Mouse (Mus musculus): ENCODE data around the gene D430042O09Rik.

D430042O09Rik gene

GRCm38 (mm10) chr7:125871404-125872201 is 163.9 kb downstream of the D430042O09Rik start:
- DNase-seq (ENCODE audit: low read depth, low spot score), result no peak

DNA sequence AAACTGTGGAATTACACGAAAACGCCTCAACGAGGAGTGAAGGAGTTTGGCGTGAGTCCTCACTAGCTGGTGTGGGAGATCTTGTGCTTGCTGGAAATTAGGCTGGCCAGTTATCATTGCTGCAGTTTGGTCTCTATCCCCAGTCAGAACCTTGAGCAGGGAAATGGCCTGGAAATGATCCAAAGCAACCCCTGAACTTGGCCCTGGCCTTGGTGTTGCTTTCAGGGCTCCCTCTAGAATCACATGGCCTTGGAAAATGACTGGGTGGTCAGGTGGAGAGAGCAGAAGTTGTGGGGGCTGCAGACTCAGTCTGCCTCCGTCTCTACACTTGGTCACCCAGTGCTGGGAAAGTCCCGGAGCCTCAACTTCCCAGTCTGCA is 164.5 kb downstream of the D430042O09Rik start:
- DNase-seq (ENCODE audit: low read depth, low spot score), result no peak

DNA sequence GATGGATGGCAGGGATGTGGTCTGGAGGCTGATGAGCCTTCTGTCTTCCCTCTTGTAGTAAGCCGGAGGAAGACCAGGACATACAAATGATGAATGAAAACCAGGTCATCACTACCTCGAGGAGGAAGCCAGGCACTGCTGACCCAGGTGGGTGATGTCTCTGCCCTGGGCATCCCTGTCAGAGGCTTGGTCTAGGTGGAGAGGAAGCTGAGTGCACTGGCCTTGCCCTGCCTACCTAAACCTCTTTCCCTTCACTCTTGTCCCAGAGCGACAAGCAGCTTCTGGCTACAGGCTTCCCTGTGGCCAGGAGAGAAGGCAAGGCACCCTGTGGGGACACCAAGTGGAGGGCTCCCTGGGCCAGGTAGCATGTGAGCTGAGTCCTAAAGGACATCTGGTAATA is 165.2 kb downstream of the D430042O09Rik start:
- DNase-seq (ENCODE audit: low read depth, low spot score), result no peak

DNA sequence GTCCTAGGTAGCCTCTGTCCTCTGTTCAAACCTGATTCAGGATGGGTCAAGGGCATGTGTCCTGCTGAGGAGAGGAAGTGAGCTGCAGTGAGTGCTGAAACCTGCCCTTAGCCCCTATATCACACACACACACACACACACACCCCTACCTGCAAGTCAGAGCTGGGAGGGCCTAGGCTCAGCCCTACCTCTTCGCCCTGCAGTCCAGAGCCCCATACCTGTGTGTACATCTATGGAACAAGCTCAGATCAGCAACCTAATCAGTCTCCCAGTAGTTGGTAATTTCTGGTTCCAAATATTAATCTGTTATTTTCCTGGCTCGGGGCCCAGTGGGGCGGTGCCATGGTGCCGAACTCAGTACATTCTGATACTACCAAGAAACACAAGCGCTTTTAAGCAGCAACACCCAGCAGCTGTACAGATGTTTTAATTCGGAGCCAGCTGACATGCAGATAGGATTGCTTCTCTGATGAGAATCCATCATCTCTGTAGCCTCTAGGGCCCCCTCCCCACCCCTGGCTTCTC is 166.3 kb downstream of the D430042O09Rik start:
- DNase-seq (ENCODE audit: low read depth, low spot score), result no peak

DNA sequence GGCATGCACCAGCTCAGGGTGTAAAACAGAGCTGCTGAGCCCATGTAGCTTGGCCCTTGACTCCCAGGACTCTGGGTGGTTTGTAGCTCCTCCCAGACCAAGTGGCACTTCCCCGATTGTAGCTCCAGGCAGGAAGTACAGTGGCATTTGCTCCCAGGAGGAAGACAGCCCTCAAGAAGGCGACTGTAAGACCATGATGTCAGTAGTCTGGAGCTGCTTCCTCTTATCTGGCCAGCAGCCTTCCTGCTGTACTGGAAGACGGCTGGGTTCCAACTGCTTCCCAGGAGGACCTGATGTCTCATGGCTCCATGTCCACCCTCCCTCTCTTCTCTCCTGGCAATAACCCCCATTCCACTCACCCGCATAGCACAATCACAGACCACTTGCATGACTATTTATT is 170.4 kb downstream of the D430042O09Rik start:
- peak; percentile 12 for DNase-seq (ENCODE audit: low read depth, low spot score)

DNA sequence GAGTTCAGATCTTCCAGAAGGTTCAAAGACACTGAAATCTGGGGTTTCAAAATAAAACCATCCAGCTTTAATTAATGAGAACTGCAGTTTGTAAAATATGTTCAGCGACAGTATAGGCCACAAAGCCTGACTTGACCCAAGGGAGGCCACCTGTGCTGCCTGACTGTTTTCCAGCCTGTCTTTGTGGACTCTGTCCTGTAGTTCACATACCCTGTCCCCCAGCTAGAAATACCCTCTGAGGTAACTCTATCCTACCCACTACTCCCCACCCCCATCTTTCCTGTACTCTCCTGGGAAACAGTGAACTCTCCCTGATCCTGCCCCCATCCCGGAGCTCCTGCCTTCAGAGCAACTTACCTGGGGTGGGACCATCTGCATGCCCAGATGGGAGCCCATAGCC is 175.5 kb downstream of the D430042O09Rik start:
- no peak for DNase-seq (ENCODE audit: low read depth, low spot score)

DNA sequence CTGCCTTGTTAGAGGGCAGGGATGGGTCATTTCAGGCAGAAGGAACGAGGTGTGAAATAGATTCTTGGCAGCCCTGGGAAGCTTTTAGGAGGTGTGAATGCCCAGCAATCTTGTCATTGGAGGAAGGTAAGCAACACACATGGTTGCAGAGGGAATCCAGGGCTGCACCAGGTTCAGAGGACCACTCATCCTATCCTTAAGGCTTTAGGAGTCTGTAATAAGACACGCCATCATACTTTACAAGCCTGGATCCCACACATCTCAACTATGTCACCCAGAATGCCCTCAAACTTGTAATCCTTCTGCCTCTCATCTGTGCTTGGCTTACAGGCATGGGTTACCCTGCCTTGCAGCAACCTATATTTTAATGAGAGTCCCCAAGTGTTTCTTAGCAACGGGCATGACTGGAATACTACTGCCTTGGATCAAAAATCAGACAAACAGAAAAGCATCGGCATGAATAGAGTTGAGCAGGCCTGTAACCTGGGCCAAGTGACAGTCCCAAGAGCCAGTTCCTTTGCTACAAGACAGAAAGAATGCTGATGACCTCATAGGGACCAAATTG is 178.5 kb downstream of the D430042O09Rik start:
- DNase-seq (ENCODE audit: low read depth, low spot score), result peak; percentile 39

DNA sequence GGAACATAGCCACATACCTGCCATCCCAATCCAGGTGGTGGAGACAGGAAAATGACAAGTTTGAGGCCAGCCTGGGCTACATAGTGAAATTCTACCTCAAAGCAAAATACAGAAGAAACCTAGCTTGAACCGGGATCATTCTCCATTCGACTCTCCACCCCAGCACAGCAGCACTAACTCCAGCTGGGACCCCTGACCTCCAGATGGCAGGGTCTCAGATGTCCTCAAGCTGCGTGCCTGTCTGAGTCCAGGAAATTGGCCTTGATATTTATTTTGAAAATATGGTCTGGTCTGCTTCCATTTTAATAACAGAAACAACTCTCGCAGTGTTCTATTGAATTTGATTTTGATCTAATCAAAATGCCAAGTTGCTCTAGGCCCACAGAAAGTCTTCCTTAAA is 179.4 kb downstream of the D430042O09Rik start:
- DNase-seq (ENCODE audit: low read depth, low spot score), result no peak

- no peak for DNase-seq (ENCODE audit: low read depth, low spot score)
Measured at GRCm38 (mm10) chr7:125887761-125888160, 180.1 kb downstream of the D430042O09Rik start.

DNA sequence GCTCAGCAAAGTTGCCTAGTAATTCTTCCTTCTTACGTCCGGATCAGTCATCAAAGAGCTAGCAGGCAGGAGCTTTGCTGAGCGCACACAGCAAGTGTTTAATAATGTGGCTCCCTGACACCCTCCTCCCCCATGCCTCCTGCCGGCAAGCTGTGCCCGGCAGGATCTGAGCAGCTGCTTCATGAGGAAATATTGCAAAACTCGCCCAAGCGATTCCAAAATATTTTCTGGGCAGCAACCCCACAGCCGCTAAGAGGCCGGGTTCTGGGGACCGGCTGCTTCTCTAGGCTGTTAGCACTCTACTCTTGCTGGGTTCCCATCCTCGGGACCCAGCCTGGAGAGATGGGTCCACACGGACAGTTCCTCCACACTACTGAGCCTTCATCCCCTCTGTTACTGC is 180.7 kb downstream of the D430042O09Rik start:
- peak; percentile 43 for DNase-seq (ENCODE audit: low read depth, low spot score)

- DNase-seq (ENCODE audit: low read depth, low spot score), result no peak
Measured at GRCm38 (mm10) chr7:125893621-125894020, 185.9 kb downstream of the D430042O09Rik start.

- DNase-seq (ENCODE audit: low read depth, low spot score), result no peak
Measured at GRCm38 (mm10) chr7:125897059-125897458, 189.4 kb downstream of the D430042O09Rik start.

DNA sequence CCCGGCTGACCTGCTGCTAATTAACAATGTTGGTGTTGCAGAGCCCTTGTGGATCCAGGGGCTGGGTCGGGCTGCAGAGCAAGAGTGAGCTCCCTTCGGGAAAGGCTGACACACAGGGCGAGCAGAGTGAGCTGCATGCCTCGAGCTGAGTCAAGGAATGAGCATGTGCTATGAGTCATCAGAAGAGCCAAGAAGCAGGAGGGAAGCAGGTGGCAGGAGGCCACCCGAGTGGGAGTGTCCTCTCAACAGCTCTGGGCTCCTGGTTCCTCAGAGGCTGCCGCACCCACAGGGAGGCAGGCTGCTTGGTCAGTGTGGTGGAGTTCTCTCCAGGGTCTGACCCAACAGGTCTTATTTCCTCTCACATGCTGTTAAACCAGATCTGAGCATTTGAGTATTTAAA is 191.3 kb downstream of the D430042O09Rik start:
- peak; percentile 52 for DNase-seq (ENCODE audit: low read depth, low spot score)

- no peak for DNase-seq (ENCODE audit: low read depth, low spot score)
Measured at GRCm38 (mm10) chr7:125899916-125900315, 192.2 kb downstream of the D430042O09Rik start.

DNA sequence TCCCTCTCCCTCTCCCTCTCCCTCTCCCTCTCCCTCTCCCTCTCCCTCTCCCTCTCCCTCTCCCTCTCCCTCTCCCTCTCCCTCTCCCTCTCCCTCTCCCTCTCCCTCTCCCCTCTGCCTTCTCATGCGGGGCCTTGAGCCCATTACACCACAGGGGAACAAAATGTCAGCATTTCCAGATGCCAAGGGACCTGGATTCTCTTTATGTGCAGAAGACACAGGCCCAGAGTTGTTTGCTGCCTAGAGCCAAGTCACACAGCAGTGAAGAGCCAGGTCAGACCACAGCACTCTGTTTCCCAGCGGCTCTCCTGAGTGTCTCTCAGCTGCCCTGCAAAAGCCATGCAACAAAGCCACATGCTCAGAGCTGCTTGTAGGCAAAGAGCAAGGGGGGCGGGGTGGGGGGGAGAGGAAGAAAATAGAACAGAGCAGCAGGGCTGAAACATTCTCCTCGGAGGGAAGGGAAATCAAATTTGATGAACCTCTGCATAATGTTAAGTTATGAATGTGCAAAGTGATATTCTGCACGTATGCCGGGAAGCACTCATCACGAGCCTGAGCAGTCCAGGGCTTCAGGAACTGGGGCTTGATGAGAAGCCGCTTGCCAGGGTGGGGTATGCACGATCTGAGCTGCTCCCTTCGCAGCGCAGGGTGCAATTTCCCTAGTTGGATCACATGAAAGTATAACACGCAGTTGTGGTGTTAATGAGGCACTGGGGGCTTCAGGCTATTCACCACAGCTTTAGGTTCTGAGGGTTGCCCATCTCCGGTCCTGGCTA is 192.9 kb downstream of the D430042O09Rik start:
- no peak for DNase-seq (ENCODE audit: low read depth, low spot score)

- DNase-seq (ENCODE audit: low read depth, low spot score), result no peak
Measured at GRCm38 (mm10) chr7:125920801-125921200, 213.1 kb downstream of the D430042O09Rik start.

DNA sequence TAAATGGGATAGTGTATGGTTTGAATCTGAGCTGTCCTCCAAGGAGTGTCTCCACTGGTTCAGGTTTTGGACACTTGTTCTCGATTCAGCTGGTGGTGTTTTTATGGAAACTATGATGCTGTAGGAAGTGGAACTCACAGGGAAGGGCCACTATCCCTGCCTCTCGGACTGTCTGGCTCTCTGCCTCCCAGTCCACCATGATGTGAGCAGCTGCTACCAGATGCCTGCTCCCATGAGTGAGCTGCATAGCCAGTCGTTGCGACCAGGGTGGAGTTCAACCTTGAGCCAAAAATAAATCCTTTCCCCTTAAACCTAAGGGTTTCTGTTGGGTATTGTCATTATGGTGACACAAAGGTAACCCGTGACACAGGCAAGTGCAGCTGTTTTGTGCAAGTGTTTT is 216.4 kb downstream of the D430042O09Rik start:
- no peak for DNase-seq (ENCODE audit: low read depth, low spot score)
